Mouse (Mus musculus): ENCODE results near the gene Wdr86.

DNA sequence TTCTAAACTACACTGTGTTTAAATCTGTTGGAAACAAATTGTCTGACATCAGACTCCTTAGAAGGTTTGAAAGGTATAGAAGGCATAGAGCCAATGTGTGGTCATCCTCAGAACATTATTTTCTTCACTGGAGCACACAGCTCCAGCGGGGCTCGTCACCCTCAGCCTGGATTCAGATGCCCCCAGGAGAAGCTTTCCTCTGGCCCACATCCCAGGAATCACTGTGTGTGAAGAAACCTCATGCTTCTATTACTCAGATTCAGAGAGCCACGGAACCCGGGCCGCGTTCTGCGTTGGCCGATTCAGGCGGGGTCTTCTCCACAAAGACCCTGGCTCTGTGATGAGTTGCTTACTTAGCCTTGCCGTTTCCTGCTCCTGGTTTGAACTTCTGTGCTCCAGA is 13.4 kb upstream of the Wdr86 start:
- TF ChIP-seq EP300 (IDR thresholded peaks at IDR 0.05; ENCODE audit: low read depth) (no peak), CTCF (IDR thresholded peaks at IDR 0.05; ENCODE audit: low read depth) (no peak)
